Mouse (Mus musculus): ENCODE data around the gene Myo5c. TPM values are rescaled to one million over a fixed set of nuclear protein-coding genes. Genes with fewer than 3 reads are reported as not detected.

Myo5c gene
- polyA plus RNA-seq, 1 experiment from 2014 or later: 27.8 TPM

DNA sequence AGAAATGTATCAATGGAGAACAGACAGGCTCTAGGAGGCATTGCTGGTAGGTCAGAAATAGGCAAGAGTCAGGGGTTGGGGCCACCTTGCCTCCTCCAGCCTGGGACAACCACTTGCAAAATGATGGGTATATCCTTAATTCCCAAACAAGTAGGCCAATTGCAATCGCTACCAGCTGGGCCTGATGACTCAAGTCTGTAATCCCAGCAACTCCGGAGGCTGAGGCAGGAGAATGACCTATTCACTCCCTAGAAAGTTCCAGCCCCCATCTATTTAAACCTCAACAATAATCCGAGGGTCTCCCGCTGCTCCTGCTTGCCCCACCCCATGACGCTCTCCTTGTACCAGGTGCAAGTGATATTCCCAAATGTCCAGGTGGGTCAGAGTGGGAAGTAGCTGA lies 115.6 kb downstream of the Myo5c start, which contains the start of gene Bcl2l10:
Gene Bcl2l10, plus strand, starts transcription at position 301 of the 400 bp plus-strand sequence.
- H3K4me1 ChIP-seq: no peaks in the 10 kb centered on the region
- H3K4me2 ChIP-seq: no peak within 1 kb of the TSS
- no peak within 1 kb of the TSS for H3K27ac ChIP-seq
- no peaks in the 10 kb centered on the region for H3K27me3 ChIP-seq
- no peaks in the 10 kb centered on the region for H3K9me3 ChIP-seq
- ATAC-seq (ENCODE audit: borderline replicate concordance, extremely low read depth, low FRiP score, low TSS enrichment): no peak
- no peaks in the 10 kb centered on the region; the same call in 1 of the 2 replicates for H3K36me3 ChIP-seq
- 93% methylated on average over 5 of the region's 5 CpGs for WGBS
- no peak within 1 kb of the TSS for H3K4me3 ChIP-seq
- no peak within 1 kb of the TSS for H3K9ac ChIP-seq

DNA sequence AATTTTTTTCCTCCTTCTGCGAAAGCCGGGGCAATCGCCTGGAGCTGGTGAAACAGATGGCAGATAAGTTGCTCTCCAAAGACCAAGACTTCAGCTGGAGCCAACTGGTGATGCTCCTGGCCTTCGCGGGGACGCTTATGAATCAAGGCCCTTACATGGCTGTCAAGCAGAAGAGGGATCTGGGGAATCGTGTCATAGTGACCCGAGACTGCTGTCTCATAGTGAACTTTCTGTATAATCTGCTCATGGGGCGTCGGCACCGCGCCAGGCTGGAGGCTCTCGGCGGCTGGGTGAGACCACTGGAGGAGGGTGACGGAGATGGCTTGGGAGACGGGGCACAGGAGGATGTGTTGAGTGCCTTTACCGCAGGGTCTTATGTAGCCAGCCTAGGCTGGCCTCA lies 116.2 kb downstream of the Myo5c start:
- Histone ChIP-seq H3K4me3 (no peak overlapping the region), H3K9ac (no peak overlapping the region), H3K4me2 (no peak overlapping the region), H3K27ac (no peak overlapping the region), H3K36me3 (no peaks in the 10 kb centered on the region; the same call in 1 of the 2 replicates), H3K4me1 (no peaks in the 10 kb centered on the region), H3K9me3 (no peaks in the 10 kb centered on the region), H3K27me3 (no peaks in the 10 kb centered on the region)
- no peak for ATAC-seq (ENCODE audit: borderline replicate concordance, extremely low read depth, low FRiP score, low TSS enrichment)
- WGBS: 88% methylated on average over 17 of the region's 17 CpGs

DNA sequence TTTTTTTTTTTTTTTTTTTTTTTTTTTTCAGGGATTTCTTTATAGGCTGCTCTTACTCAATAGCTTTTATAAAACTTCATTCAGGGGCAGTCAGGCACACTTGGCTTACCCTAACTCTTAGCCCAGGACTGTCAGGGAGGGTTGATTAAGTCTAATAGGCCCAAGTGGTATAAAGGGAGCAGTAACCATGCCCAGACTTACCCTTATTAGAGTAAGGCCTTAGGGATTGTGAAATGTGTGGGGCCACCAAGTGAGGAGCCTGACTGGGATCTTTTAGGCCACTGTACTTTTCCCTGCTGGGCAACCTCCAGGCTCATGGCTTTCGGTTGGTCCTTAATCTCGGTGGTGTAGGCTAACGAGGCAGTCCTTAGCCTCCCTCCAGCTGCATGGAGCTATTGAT lies 116.8 kb downstream of the Myo5c start:
- H3K36me3 ChIP-seq: no peaks in the 10 kb centered on the region; the same call in 1 of the 2 replicates
- H3K4me3 ChIP-seq: no peak overlapping the region
- H3K9me3 ChIP-seq: no peaks in the 10 kb centered on the region
- no peaks in the 10 kb centered on the region for H3K4me1 ChIP-seq
- 80% methylated on average over 3 of the region's 3 CpGs for WGBS
- H3K9ac ChIP-seq: no peak overlapping the region
- no peak for ATAC-seq (ENCODE audit: borderline replicate concordance, extremely low read depth, low FRiP score, low TSS enrichment)
- no peak overlapping the region for H3K27ac ChIP-seq
- no peak overlapping the region for H3K4me2 ChIP-seq
- no peaks in the 10 kb centered on the region for H3K27me3 ChIP-seq

DNA sequence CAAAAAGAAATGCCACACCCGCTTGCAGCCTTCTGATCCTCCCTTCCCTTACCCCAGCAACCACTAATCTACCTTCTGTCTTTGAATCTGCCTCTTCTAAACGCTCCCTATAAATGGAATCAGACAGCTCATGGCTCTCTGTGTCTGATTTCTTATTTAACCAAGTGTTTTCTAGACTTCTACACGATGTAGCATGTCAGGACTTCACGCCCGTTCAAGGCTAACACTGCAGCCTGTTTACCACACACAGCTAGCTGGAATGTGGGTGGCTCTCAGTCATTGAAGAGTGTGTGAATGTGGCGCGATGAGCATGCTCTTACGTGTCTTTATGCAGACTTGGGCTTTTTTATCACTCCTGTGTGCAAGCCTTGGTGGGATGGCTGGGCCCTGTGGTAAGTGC lies 121.3 kb downstream of the Myo5c start:
- no peak overlapping the region for H3K27ac ChIP-seq
- no peaks in the 10 kb centered on the region for H3K4me1 ChIP-seq
- no peaks in the 10 kb centered on the region for H3K9me3 ChIP-seq
- no peak overlapping the region for H3K9ac ChIP-seq
- H3K27me3 ChIP-seq: no peaks in the 10 kb centered on the region
- H3K36me3 ChIP-seq: no peaks in the 10 kb centered on the region
- WGBS: 58% methylated on average over 8 of the region's 8 CpGs
- no peak overlapping the region for H3K4me3 ChIP-seq
- H3K4me2 ChIP-seq: no peak overlapping the region
- ATAC-seq (ENCODE audit: borderline replicate concordance, extremely low read depth, low FRiP score, low TSS enrichment): no peak

Other genes starting within 250 kb of the Myo5c start
- gene Arpp19, start 194.4 kb upstream of the Myo5c start, polyA plus RNA-seq (2015; fragmentation: Nextera tagmentation; extraction: Ambion mirVana): 254 and 268 TPM in 2 replicates
- 11.9 and 13.4 TPM in 2 replicates for gene Myo5a, start 161.0 kb upstream of the Myo5c start, polyA plus RNA-seq (2015; fragmentation: Nextera tagmentation; extraction: Ambion mirVana)
- 15.1 and 15.6 TPM in 2 replicates for gene Gnb5, start 74.3 kb downstream of the Myo5c start, polyA plus RNA-seq (2015; fragmentation: Nextera tagmentation; extraction: Ambion mirVana)
- 0.21 TPM in 1 of 2 replicates, not detected in the other for gene Bcl2l10, start 115.7 kb downstream of the Myo5c start, polyA plus RNA-seq (2015; fragmentation: Nextera tagmentation; extraction: Ambion mirVana)
- gene Mapk6, start 178.0 kb downstream of the Myo5c start, polyA plus RNA-seq (2015; fragmentation: Nextera tagmentation; extraction: Ambion mirVana): 45.0 and 49.7 TPM in 2 replicates
- gene Leo1, start 209.5 kb downstream of the Myo5c start, polyA plus RNA-seq (2015; fragmentation: Nextera tagmentation; extraction: Ambion mirVana): 37.3 and 38.1 TPM in 2 replicates